12 mouse cellular contexts compared by ENCODE assay signal in genomic region chr15:93517022-93517565, GRCm38 (mm10).
DNase-seq lines count a peak whose midpoint lies in the region; ATAC-seq lines count a peak whose summit lies in the region.
"Had no signal": no experiment of that assay in that cellular context is flagged by ENCODE, and none has a peak within 500 bp of the region (broad histone marks: within the 10 kb centered on the region; RNA-seq: fewer than 3 reads in every experiment).

No protein-coding gene starts in this region.

- H3K9me3 ChIP-seq in kidney, embryonic 15.5 days (replicated peaks): no peaks in the 10 kb centered on the region
- H3K9me3 ChIP-seq in embryonic facial prominence, embryonic 13.5 days: no peaks in the 10 kb centered on the region
- no peaks in the 10 kb centered on the region for H3K9me3 ChIP-seq in intestine, embryonic 15.5 days
- H3K9me3 ChIP-seq in neural tube, embryonic 15.5 days (replicated peaks): no peaks in the 10 kb centered on the region
- no peaks in the 10 kb centered on the region for H3K9me3 ChIP-seq in midbrain, embryonic 10.5 days (replicated peaks)
- H3K9me3 ChIP-seq: liver, embryonic 15.5 days had no signal

- H3K36me3 ChIP-seq in kidney, embryonic 15.5 days: no peaks in the 10 kb centered on the region
- no peaks in the 10 kb centered on the region for H3K36me3 ChIP-seq in embryonic facial prominence, embryonic 13.5 days
- H3K36me3 ChIP-seq in intestine, embryonic 15.5 days: no peaks in the 10 kb centered on the region
- no peaks in the 10 kb centered on the region for H3K36me3 ChIP-seq in neural tube, embryonic 15.5 days
- no peaks in the 10 kb centered on the region for H3K36me3 ChIP-seq in midbrain, embryonic 10.5 days
- H3K36me3 ChIP-seq: liver, embryonic 15.5 days had no signal

- H3K4me1 ChIP-seq in kidney, embryonic 15.5 days: peaks cover 78% of the 10 kb centered on the region
- peaks cover 78% of the 10 kb centered on the region for H3K4me1 ChIP-seq in embryonic facial prominence, embryonic 13.5 days
- H3K4me1 ChIP-seq in intestine, embryonic 15.5 days (replicated peaks): peaks cover 39% of the 10 kb centered on the region
- H3K4me1 ChIP-seq in neural tube, embryonic 15.5 days: peaks cover 66% of the 10 kb centered on the region
- H3K4me1 ChIP-seq in midbrain, embryonic 10.5 days: peaks cover 61% of the 10 kb centered on the region

- 85% methylated on average over 11 of the region's 11 CpGs for WGBS in kidney, embryonic 15.5 days
- WGBS in embryonic facial prominence, embryonic 13.5 days: 63% methylated on average over 11 of the region's 11 CpGs
- WGBS in intestine, embryonic 15.5 days: 74% methylated on average over 11 of the region's 11 CpGs
- WGBS in neural tube, embryonic 15.5 days: 63% methylated on average over 11 of the region's 11 CpGs
- WGBS in midbrain, embryonic 10.5 days: 77% methylated on average over 11 of the region's 11 CpGs

- H3K27me3 ChIP-seq in kidney, embryonic 15.5 days: 0 out of 2 replicates have a peak, but pooled peaks cover 3% of the 10 kb centered on the region
- no peaks in the 10 kb centered on the region for H3K27me3 ChIP-seq in embryonic facial prominence, embryonic 13.5 days
- H3K27me3 ChIP-seq in intestine, embryonic 15.5 days (replicated peaks): no peaks in the 10 kb centered on the region
- peaks cover 6% of the 10 kb centered on the region for H3K27me3 ChIP-seq in neural tube, embryonic 15.5 days (replicated peaks)
- H3K27me3 ChIP-seq in midbrain, embryonic 10.5 days (ENCODE audit: low read depth, poor library complexity, severe bottlenecking): peaks cover 90% of the 10 kb centered on the region

- no peak overlapping the region for H3K9ac ChIP-seq in kidney, embryonic 15.5 days
- no peak overlapping the region for H3K9ac ChIP-seq in embryonic facial prominence, embryonic 13.5 days
- no peak overlapping the region for H3K9ac ChIP-seq in intestine, embryonic 15.5 days
- H3K9ac ChIP-seq in neural tube, embryonic 15.5 days (replicated peaks): no peak overlapping the region
- H3K9ac ChIP-seq: liver, embryonic 15.5 days had no signal

- peak overlapping the region; percentile 84; the same call in 1 of the 2 replicates for H3K27ac ChIP-seq in kidney, embryonic 15.5 days
- peak overlapping the region; percentile 87 for H3K27ac ChIP-seq in embryonic facial prominence, embryonic 13.5 days
- no peak overlapping the region for H3K27ac ChIP-seq in intestine, embryonic 15.5 days
- no peak overlapping the region for H3K27ac ChIP-seq in neural tube, embryonic 15.5 days (replicated peaks)
- no peak overlapping the region for H3K27ac ChIP-seq in midbrain, embryonic 10.5 days (replicated peaks)
- H3K27ac ChIP-seq: liver, embryonic 15.5 days had no signal

- DNase-seq in kidney, adult 8-10 months: no peak
- DNase-seq in midbrain, embryonic 10.5 days (ENCODE audit: low spot score): no peak
- no peak for DNase-seq in thymus, postnatal 36 days
- DNase-seq: cerebellum, adult 9-10 months; gastrocnemius, postnatal 36 days; right cerebral cortex, postnatal 14 days; thymus, postnatal 14 days had no signal

- H3K4me3 ChIP-seq in kidney, embryonic 15.5 days (replicated peaks): 0 out of 2 replicates have a peak overlapping the region, but pooled peaks have one; percentile 86
- peak overlapping the region; percentile 77; the same call in 1 of the 2 replicates for H3K4me3 ChIP-seq in embryonic facial prominence, embryonic 13.5 days
- H3K4me3 ChIP-seq in intestine, embryonic 15.5 days (replicated peaks): no peak overlapping the region
- no peak overlapping the region for H3K4me3 ChIP-seq in neural tube, embryonic 15.5 days (replicated peaks)
- no peak overlapping the region for H3K4me3 ChIP-seq in midbrain, embryonic 10.5 days

- peak overlapping the region; percentile 93 for H3K4me2 ChIP-seq in kidney, embryonic 15.5 days
- peak overlapping the region; percentile 95 for H3K4me2 ChIP-seq in embryonic facial prominence, embryonic 13.5 days
- H3K4me2 ChIP-seq in intestine, embryonic 15.5 days (replicated peaks): peak overlapping the region; percentile 92
- 0 out of 2 replicates have a peak overlapping the region, but pooled peaks have one; percentile 96 for H3K4me2 ChIP-seq in neural tube, embryonic 15.5 days

- ATAC-seq in kidney, embryonic 15.5 days (replicated peaks; ENCODE audit: low FRiP score): no peak
- ATAC-seq in embryonic facial prominence, embryonic 13.5 days (ENCODE audit: insufficient number of reproducible peaks, insufficient read depth, low FRiP score, low TSS enrichment, low read depth): no peak
- no peak for ATAC-seq in intestine, embryonic 15.5 days
- ATAC-seq in neural tube, embryonic 15.5 days (ENCODE audit: low FRiP score): no peak

Comparison
In these comparisons a context has a peak if more than half of its experiments do, and no peak if none do; other contexts are left out.
1. H3K27ac ChIP-seq: peak in kidney, embryonic 15.5 days (single experiment) and embryonic facial prominence, embryonic 13.5 days (single experiment); none in intestine, embryonic 15.5 days (single experiment), neural tube, embryonic 15.5 days (single experiment) and midbrain, embryonic 10.5 days (single experiment).
2. H3K4me3 ChIP-seq: peak in kidney, embryonic 15.5 days (single experiment) and embryonic facial prominence, embryonic 13.5 days (single experiment); none in intestine, embryonic 15.5 days (single experiment), neural tube, embryonic 15.5 days (single experiment) and midbrain, embryonic 10.5 days (single experiment).
3. Peak in every context shown above with its lines, with median percentiles within 50 percentile points of each other: H3K4me2 ChIP-seq.